Mouse (Mus musculus) liver, embryonic 16.5 days (tissue): ENCODE data around the gene Begain. TPM values are rescaled to one million over a fixed set of nuclear protein-coding genes. Genes with fewer than 3 reads are reported as not detected.
A peak's percentile ranks its signal among the peaks of the same experiment; 100 is the strongest.

Source experiments
- ATAC-seq: fragments of 200-750 bp; cut with Nextera tagmentation; 2 replicates; pipeline ENCODE4 v1.8.0; 2017; ENCODE audit warnings: low read depth, mild to moderate bottlenecking, moderate number of reproducible peaks, moderate library complexity
- H3K27ac ChIP-seq: fragments of 300-500 bp; sonication (generic); 2 replicates; pipeline ENCODE4 v1.5.1; 2014; ENCODE audit warnings: mild to moderate bottlenecking, low read length
- H3K27me3 ChIP-seq: fragments of 300-500 bp; sonication (generic); 2 replicates; pipeline ENCODE4 v1.6.1; 2014; ENCODE audit warnings: low read depth, low read length, mixed read lengths; ENCODE audit not compliant: control insufficient read depth, insufficient read depth
- H3K36me3 ChIP-seq: fragments of 300-500 bp; sonication (generic); 2 replicates; pipeline ENCODE4 v1.6.1; 2014; ENCODE audit warnings: mild to moderate bottlenecking; ENCODE audit not compliant: control insufficient read depth, insufficient read depth
- H3K4me1 ChIP-seq: fragments of 300-500 bp; sonication (generic); 2 replicates; pipeline ENCODE4 v1.6.1; 2014; ENCODE audit warnings: low read depth, low read length, mixed read lengths; ENCODE audit not compliant: control insufficient read depth
- H3K4me2 ChIP-seq: fragments of 300-500 bp; sonication (generic); 2 replicates; pipeline ENCODE4 v1.6.1; 2014; ENCODE audit warnings: low read depth, low read length, mixed read lengths
- H3K4me3 ChIP-seq: fragments of 300-500 bp; sonication (generic); 2 replicates; pipeline ENCODE4 v1.5.1; 2014; ENCODE audit warnings: low read depth, mild to moderate bottlenecking, low read length
- H3K9ac ChIP-seq: fragments of 300-500 bp; sonication (generic); 2 replicates; pipeline ENCODE4 v1.6.1; 2014; ENCODE audit warnings: low read depth, low read length
- H3K9me3 ChIP-seq: fragments of 300-500 bp; sonication (generic); replicated peaks from 2 replicates; pipeline ENCODE4 v1.6.1; 2016; ENCODE audit warnings: low read length; ENCODE audit not compliant: control insufficient read depth
- WGBS: fragments of 180-500 bp; shearing (Covaris S2); extraction: QIAGEN DNeasy Blood & Tissue Kit; methylation state at CpG from one replicate; pipeline ENCODE4 v1.1.7; 2014; ENCODE audit not compliant: insufficient replicate concordance; 5-methylcytosine and 5-hydroxymethylcytosine counted together
- polyA plus RNA-seq: library from polyadenylated mRNA; unstranded; fragments of >200 nt; fragmentation: Nextera tagmentation; extraction: Ambion mirVana; gene quantifications from 2 replicates; pipeline ENCODE4 v1.2.1, GENCODE M21; 2015

Gene Begain
- polyA plus RNA-seq, 1 experiment from 2014 or later: 0.66 TPM

- Histone ChIP-seq H3K36me3 (no peaks in the 10 kb centered on the region), H3K4me3 (no peak overlapping the region), H3K27ac (no peak overlapping the region), H3K9me3 (no peaks in the 10 kb centered on the region), H3K9ac (no peak overlapping the region), H3K27me3 (no peaks in the 10 kb centered on the region), H3K4me2 (peak overlapping the region; percentile 23; the same call in 1 of the 2 replicates), H3K4me1 (no peaks in the 10 kb centered on the region)
- ATAC-seq: peak; percentile 24; the same call in 1 of the 2 replicates
- WGBS: 11% methylated on average over 19 of the region's 19 CpGs
Measured at GRCm38 (mm10) chr12:108994436-108995031, 73.5 kb downstream of the Begain start.

- 50% methylated on average over 2 of the region's 2 CpGs for WGBS
Measured at GRCm38 (mm10) chr12:108993046-108993445, 75.0 kb downstream of the Begain start.

GRCm38 (mm10) chr12:108990425-108990824 lies 77.6 kb downstream of the Begain start:
- Histone ChIP-seq H3K27me3 (no peaks in the 10 kb centered on the region), H3K4me3 (no peak overlapping the region), H3K9me3 (no peaks in the 10 kb centered on the region), H3K9ac (no peak overlapping the region), H3K36me3 (no peaks in the 10 kb centered on the region), H3K4me1 (no peaks in the 10 kb centered on the region), H3K4me2 (0 out of 2 replicates have a peak overlapping the region, but pooled peaks have one; percentile 11), H3K27ac (no peak overlapping the region)
- peak; percentile 16; the same call in 1 of the 2 replicates for ATAC-seq
- 17% methylated on average over 9 of the region's 9 CpGs for WGBS

More at GRCm38 (mm10) chr12:108993046-108993445, 75.0 kb downstream of the Begain start:
- Histone ChIP-seq H3K9ac (no peak overlapping the region), H3K27ac (no peak overlapping the region), H3K36me3 (no peaks in the 10 kb centered on the region), H3K4me1 (no peaks in the 10 kb centered on the region), H3K9me3 (no peaks in the 10 kb centered on the region), H3K27me3 (no peaks in the 10 kb centered on the region), H3K4me2 (no peak overlapping the region), H3K4me3 (no peak overlapping the region)
- no peak for ATAC-seq

- H3K9me3 ChIP-seq: no peaks in the 10 kb centered on the region
- ATAC-seq: no peak
- WGBS: 82% methylated on average over 9 of the region's 9 CpGs
Measured at GRCm38 (mm10) chr12:108987448-108987847, 80.6 kb downstream of the Begain start.

GRCm38 (mm10) chr12:108985025-108985424 lies 83.0 kb downstream of the Begain start:
- no peaks in the 10 kb centered on the region for H3K27me3 ChIP-seq
- WGBS: 64% methylated on average over 6 of the region's 6 CpGs

More at GRCm38 (mm10) chr12:108987448-108987847, 80.6 kb downstream of the Begain start:
- no peak overlapping the region for H3K4me2 ChIP-seq
- H3K4me3 ChIP-seq: no peak overlapping the region
- H3K4me1 ChIP-seq: no peaks in the 10 kb centered on the region
- no peaks in the 10 kb centered on the region for H3K36me3 ChIP-seq
- no peaks in the 10 kb centered on the region for H3K27me3 ChIP-seq
- no peak overlapping the region for H3K9ac ChIP-seq
- H3K27ac ChIP-seq: no peak overlapping the region

DNA sequence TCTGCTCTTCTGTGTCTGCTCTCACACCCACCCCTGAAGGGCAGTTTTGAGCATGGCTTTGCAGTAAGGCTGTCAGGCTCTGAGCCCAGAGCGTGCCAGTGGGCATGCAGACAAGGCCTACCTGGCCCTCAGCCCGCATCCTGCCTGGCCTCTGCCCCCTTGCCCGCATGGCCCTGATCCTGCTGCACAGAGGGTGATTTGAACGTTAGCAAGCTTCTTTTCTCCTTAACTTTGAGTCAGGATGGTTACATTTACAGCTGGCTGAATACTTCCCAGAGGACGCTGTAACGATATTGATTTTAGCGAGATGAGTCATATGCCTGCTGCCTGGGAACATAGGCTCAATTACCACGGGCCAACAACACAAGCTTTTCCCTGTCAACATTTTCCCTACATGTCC lies 83.5 kb downstream of the Begain start:
- no peaks in the 10 kb centered on the region for H3K4me1 ChIP-seq
- no peak for ATAC-seq
- H3K27ac ChIP-seq: no peak overlapping the region
- H3K36me3 ChIP-seq: no peaks in the 10 kb centered on the region
- no peak overlapping the region for H3K4me3 ChIP-seq
- WGBS: 68% methylated on average over 8 of the region's 8 CpGs
- no peak overlapping the region for H3K9ac ChIP-seq
- no peaks in the 10 kb centered on the region for H3K9me3 ChIP-seq
- H3K27me3 ChIP-seq: no peaks in the 10 kb centered on the region
- H3K4me2 ChIP-seq: no peak overlapping the region

More at GRCm38 (mm10) chr12:108985025-108985424, 83.0 kb downstream of the Begain start:
- Histone ChIP-seq H3K27ac (no peak overlapping the region), H3K4me2 (no peak overlapping the region), H3K9ac (no peak overlapping the region), H3K4me3 (no peak overlapping the region), H3K36me3 (no peaks in the 10 kb centered on the region), H3K9me3 (no peaks in the 10 kb centered on the region), H3K4me1 (no peaks in the 10 kb centered on the region)
- no peak for ATAC-seq

DNA sequence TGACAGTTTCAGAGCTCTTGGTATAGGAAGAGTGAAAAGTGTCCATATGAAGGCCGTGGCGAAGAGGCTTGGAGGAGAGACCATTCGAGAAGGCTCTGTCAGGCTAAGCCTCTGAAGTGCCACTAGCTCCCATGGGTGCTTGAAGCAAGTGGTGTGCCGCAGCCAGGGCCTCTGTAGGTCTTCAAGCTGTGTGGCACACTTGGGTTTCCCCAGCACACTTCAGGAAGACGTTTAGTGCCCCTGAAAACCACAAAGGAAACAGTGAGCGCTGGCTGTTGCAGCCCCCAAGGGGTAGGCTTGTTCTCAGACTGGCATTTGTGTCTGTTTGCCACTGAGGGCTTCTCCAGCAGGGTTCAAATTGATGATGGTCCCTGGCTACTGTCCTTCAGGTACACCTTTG lies 84.5 kb downstream of the Begain start:
- no peaks in the 10 kb centered on the region for H3K9me3 ChIP-seq
- no peaks in the 10 kb centered on the region for H3K27me3 ChIP-seq
- H3K4me2 ChIP-seq: no peak overlapping the region
- no peaks in the 10 kb centered on the region for H3K4me1 ChIP-seq
- H3K36me3 ChIP-seq: no peaks in the 10 kb centered on the region
- no peak for ATAC-seq
- H3K9ac ChIP-seq: no peak overlapping the region
- WGBS: 43% methylated on average over 6 of the region's 6 CpGs
- no peak overlapping the region for H3K27ac ChIP-seq
- no peak overlapping the region for H3K4me3 ChIP-seq

DNA sequence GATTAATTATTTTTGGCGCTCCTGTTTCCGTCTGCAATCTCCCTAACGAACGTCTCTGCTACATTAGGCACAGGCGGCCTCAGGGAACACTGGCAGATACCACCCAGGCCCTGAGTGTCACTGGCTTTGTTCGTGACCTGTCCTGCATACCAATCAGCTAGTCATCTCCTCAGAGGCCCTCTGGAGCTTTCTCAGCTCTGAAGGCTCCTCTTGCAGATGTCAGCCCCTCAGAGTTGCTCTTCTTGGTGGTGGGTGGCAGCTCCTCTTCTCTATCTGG lies 85.4 kb downstream of the Begain start:
- no peak for ATAC-seq
- Histone ChIP-seq H3K27ac (no peak overlapping the region), H3K9ac (no peak overlapping the region), H3K4me1 (no peaks in the 10 kb centered on the region), H3K27me3 (no peaks in the 10 kb centered on the region), H3K4me3 (no peak overlapping the region), H3K36me3 (no peaks in the 10 kb centered on the region), H3K9me3 (no peaks in the 10 kb centered on the region), H3K4me2 (no peak overlapping the region)
- 67% methylated on average over 6 of the region's 6 CpGs for WGBS
